Comparison of ENCODE assay signal across 21 mouse cellular contexts in the genomic region with DNA sequence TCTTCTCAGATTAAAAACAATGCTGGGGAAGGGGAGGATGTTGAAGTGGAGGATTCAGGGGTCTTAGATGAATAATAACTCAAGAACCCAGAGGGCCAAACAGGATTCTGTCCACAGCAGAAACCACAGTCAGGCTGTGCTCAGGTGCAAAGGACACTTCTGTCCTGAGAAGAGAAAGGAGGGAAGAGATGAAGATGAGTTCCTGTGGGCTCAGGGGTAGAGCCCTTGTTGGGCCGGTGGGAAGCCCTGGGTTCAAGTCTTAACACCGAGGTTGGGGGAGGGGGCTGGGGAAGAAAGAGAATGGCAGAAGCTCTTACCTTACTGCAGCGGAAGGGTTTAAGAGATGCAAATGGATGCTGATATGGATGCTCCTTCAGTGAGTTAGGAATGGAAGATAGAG. TPM values are rescaled to one million over a fixed set of nuclear protein-coding genes. Genes with fewer than 3 reads are reported as not detected.
A peak's percentile ranks its signal among the peaks of the same experiment; 100 is the strongest.
DNase-seq lines count a peak whose midpoint lies in the region; ATAC-seq and TF ChIP-seq lines count a peak whose summit lies in the region.
"Had no signal": no experiment of that assay in that cellular context is flagged by ENCODE, and none has a peak within 500 bp of the region (broad histone marks: within the 10 kb centered on the region; RNA-seq: fewer than 3 reads in every experiment).

No protein-coding gene starts in this region.

- 81% methylated on average over 3 of the region's 3 CpGs for WGBS in heart, embryonic 10.5 days
- 83% methylated on average over 3 of the region's 3 CpGs for WGBS in heart, embryonic 11.5 days (ENCODE audit: insufficient replicate concordance)
- 77% methylated on average over 3 of the region's 3 CpGs for WGBS in heart, embryonic 13.5 days
- 80% methylated on average over 3 of the region's 3 CpGs for WGBS in heart, adult 2 months

- H3K4me3 ChIP-seq in heart, embryonic 10.5 days: no peak overlapping the region
- no peak overlapping the region for H3K4me3 ChIP-seq in heart, embryonic 11.5 days (ENCODE audit: low read depth, low read length)
- H3K4me3 ChIP-seq in heart, embryonic 13.5 days: no peak overlapping the region
- no peak overlapping the region for H3K4me3 ChIP-seq in heart, adult 2 months

- intact Hi-C loops in heart, adult 2 months (cut with DNase I): loop anchor here (5.0 kb wide), 2 partner anchors 70 to 260 kb away; no protein-coding TSS in a partner anchor

- no peak overlapping the region for H3K9ac ChIP-seq in heart, embryonic 11.5 days (ENCODE audit: low read depth, low read length)
- no peak overlapping the region for H3K9ac ChIP-seq in heart, embryonic 13.5 days
- H3K9ac ChIP-seq in heart, adult 2 months (ENCODE audit: low read depth, low read length): no peak overlapping the region

- peak; percentile 66 for DNase-seq in heart, adult 11 months
- no peak for DNase-seq in heart, adult 9 months (ENCODE audit: low spot score in 2 of 2)
- peak; percentile 52 for DNase-seq in heart, embryonic 10.5 days (ENCODE audit: low spot score)
- no peak for DNase-seq in heart, adult 2 months
- DNase-seq: adrenal gland, adult 2 months; adrenal gland, adult 8-10 months; adrenal gland, postnatal 10 days; adrenal gland, postnatal 14 days; adrenal gland, postnatal 25 days; adrenal gland, postnatal 36 days; B cell, adult 2 months; cerebellum, adult 11 months; cerebellum, adult 11-12 months; cerebellum, adult 18-20 months had no signal

- no peak overlapping the region for H3K27ac ChIP-seq in heart, embryonic 10.5 days
- no peak overlapping the region for H3K27ac ChIP-seq in heart, embryonic 11.5 days (ENCODE audit: low read depth, low read length)
- H3K27ac ChIP-seq in heart, embryonic 13.5 days (replicated peaks): peak overlapping the region; percentile 66; the same call in 1 of the 2 replicates
- no peak overlapping the region for H3K27ac ChIP-seq in heart, adult 2 months

- H3K27me3 ChIP-seq in heart, embryonic 10.5 days (ENCODE audit: insufficient read depth, poor library complexity, severe bottlenecking): no peaks in the 10 kb centered on the region
- H3K27me3 ChIP-seq in heart, embryonic 11.5 days (ENCODE audit: control insufficient read depth, insufficient read depth, low read length): no peaks in the 10 kb centered on the region
- no peaks in the 10 kb centered on the region for H3K27me3 ChIP-seq in heart, embryonic 13.5 days (replicated peaks)
- H3K27me3 ChIP-seq in heart, adult 2 months (ENCODE audit: control insufficient read depth, insufficient read depth, low read length): no peaks in the 10 kb centered on the region
- H3K27me3 ChIP-seq: CH12.LX, Patski had no signal

- peaks cover 1% of the 10 kb centered on the region; the same call in 1 of the 2 replicates for H3K79me2 ChIP-seq in heart, adult 2 months (replicated peaks; ENCODE audit: control insufficient read depth, insufficient read depth, low read length)

- TF ChIP-seq EP300 in heart, adult 2 months (IDR thresholded peaks at IDR 0.05; ENCODE audit: insufficient read depth, low read depth, low read length): no peak

- no peaks in the 10 kb centered on the region for H3K9me3 ChIP-seq in heart, embryonic 10.5 days
- no peaks in the 10 kb centered on the region for H3K9me3 ChIP-seq in heart, embryonic 11.5 days (replicated peaks; ENCODE audit: control insufficient read depth, low read length)
- no peaks in the 10 kb centered on the region for H3K9me3 ChIP-seq in heart, embryonic 13.5 days
- H3K9me3 ChIP-seq: G1E had no signal

- H3K4me1 ChIP-seq in heart, embryonic 10.5 days: 0 out of 2 replicates have a peak, but pooled peaks cover 3% of the 10 kb centered on the region
- peaks cover 3% of the 10 kb centered on the region; the same call in 1 of the 2 replicates for H3K4me1 ChIP-seq in heart, embryonic 11.5 days (ENCODE audit: control insufficient read depth, insufficient read depth, low read length)
- H3K4me1 ChIP-seq in heart, embryonic 13.5 days: peaks cover 38% of the 10 kb centered on the region
- peaks cover 11% of the 10 kb centered on the region for H3K4me1 ChIP-seq in heart, adult 2 months (ENCODE audit: control insufficient read depth, insufficient read depth, low read length)

- no peak for TF ChIP-seq POLR2A in heart, adult 2 months (IDR thresholded peaks at IDR 0.05; ENCODE audit: insufficient read depth, low read depth, low read length)

- no peak overlapping the region for H3K4me2 ChIP-seq in heart, embryonic 11.5 days
- no peak overlapping the region for H3K4me2 ChIP-seq in heart, embryonic 13.5 days

- no peaks in the 10 kb centered on the region for H3K36me3 ChIP-seq in heart, embryonic 10.5 days
- no peaks in the 10 kb centered on the region for H3K36me3 ChIP-seq in heart, embryonic 11.5 days (ENCODE audit: control insufficient read depth, insufficient read depth, low read length)
- H3K36me3 ChIP-seq in heart, embryonic 13.5 days: 0 out of 2 replicates have a peak, but pooled peaks cover 4% of the 10 kb centered on the region
- H3K36me3 ChIP-seq in heart, adult 2 months (ENCODE audit: control insufficient read depth, insufficient read depth, low read length): peaks cover 11% of the 10 kb centered on the region

- TF ChIP-seq CTCF in heart, adult 2 months (IDR thresholded peaks at IDR 0.05): no peak

- no peak for ATAC-seq in heart, embryonic 11.5 days (replicated peaks; ENCODE audit: insufficient number of reproducible peaks, low FRiP score, low TSS enrichment)
- ATAC-seq in heart, embryonic 13.5 days (ENCODE audit: extremely low read depth, insufficient number of reproducible peaks, low FRiP score, low TSS enrichment): no peak
- ATAC-seq: activated CD4-positive, CD25-positive, alpha-beta regulatory T cell, adult 4 months; CD4-positive, CD25-positive, alpha-beta regulatory T cell, adult 4 months; Patski had no signal

RNA-seq across cellular contexts. Expression of gene 2010111I01Rik, which starts 7.7 kb away (rescaled TPM):
- 46.2 and 52.6 TPM in 2 replicates for polyA plus RNA-seq in heart, embryonic 10.5 days (2016; fragmentation: Nextera tagmentation; extraction: Ambion mirVana)
- 49.6 and 58.9 TPM in 2 replicates for polyA plus RNA-seq in heart, embryonic 11.5 days (2014; fragmentation: Nextera tagmentation; extraction: Ambion mirVana)
- polyA plus RNA-seq in heart, embryonic 13.5 days (2015; fragmentation: Nextera tagmentation; extraction: Ambion mirVana): 54.5 and 57.7 TPM in 2 replicates
- 100 to 1,000 TPM in 1 of 2 experiments, 10 to 100 TPM in 1; 91.0 to 101 TPM for total RNA-seq in heart, adult 2 months (2021)
- 84.6 and 126 TPM in 2 replicates for polyA plus RNA-seq in heart, adult 2 months (2012; rRNA removed)

Comparison
In these comparisons a context has a peak if more than half of its experiments do, and no peak if none do; other contexts are left out.
1. DNase-seq: peak in heart, adult 11 months (single experiment) and heart, embryonic 10.5 days (single experiment); none in heart, adult 9 months (0 of 2) and heart, adult 2 months (0 of 2).